Mouse (Mus musculus): ENCODE measurements around the gene Rnaseh1. TPM values are rescaled to one million over a fixed set of nuclear protein-coding genes. Genes with fewer than 3 reads are reported as not detected.

Rnaseh1 gene
- polyA plus RNA-seq (2012; ENCODE audit: low replicate concordance) = 10.8 and 11.8 TPM in 2 replicates

DNA sequence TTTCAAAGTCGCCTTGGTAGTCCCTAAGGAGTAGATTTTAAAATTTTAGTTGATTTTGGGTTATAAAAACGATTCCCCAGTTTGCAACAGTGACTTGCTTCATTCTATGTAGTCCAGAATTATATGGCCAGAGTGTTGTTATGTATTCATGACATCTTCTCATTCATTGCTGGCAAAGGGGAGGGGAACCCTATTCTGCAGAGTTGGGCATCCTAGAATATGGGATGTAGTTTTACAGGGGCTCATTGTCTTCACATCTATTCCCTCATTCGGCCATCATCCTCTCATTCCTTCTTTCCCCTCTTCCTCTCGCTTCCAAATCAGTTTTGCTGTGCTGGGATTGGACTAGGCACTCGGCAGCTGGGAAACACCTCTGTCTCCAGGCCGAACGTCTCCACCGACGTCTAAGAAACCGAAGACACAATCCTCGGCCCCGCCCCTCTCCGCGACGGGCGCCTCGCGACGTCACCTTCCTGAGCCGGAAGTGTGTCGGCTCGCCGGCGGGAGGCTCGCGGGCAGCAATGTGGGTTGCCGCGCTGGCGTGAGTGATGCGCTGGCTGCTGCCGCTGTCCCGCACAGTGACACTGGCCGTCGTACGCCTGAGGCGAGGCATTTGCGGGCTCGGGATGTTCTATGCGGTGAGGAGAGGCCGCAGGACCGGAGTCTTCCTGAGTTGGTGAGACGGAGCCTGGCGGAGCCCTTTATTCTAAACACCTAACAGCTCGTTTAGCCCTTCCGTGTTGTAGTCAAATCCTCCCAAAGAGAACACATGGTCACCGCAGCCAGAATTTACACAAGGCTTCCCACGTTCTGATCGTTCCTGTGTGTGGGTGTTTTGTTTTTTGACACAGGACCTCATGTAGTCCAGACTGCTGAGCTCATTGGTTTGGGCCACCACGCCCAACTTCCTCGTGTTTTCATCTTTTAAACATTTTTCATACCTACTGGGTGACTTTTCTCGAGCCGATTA, at the start of gene Rnaseh1:
Gene Rnaseh1, plus strand, starts transcription at position 462 of the 970 bp plus-strand sequence.

GRCm38 (mm10) chr12:28623195-28623594, 26.2 kb upstream of the Rnaseh1 start, which contains the start of gene Colec11:
Gene Colec11 (minus strand): TSS chr12:28623377.

GRCm38 (mm10) chr12:28635535-28636476, 13.6 kb upstream of the Rnaseh1 start, which contains the start of gene Rps7:
Gene Rps7 (minus strand): TSS chr12:28635953.

GRCm38 (mm10) chr12:28675121-28675924, 25.9 kb downstream of the Rnaseh1 start, which contains the start of gene Adi1:
Gene Adi1 (plus strand): TSS chr12:28675231.

Other genes starting within 250 kb of the Rnaseh1 start
- not detected in 2 replicates for gene Dcdc2c, start 97.2 kb upstream of the Rnaseh1 start, polyA plus RNA-seq (2012; ENCODE audit: low replicate concordance)
- gene Allc, start 67.1 kb upstream of the Rnaseh1 start, polyA plus RNA-seq (2012; ENCODE audit: low replicate concordance) = not detected in 2 replicates
- not detected in 2 replicates for gene Colec11, start 26.2 kb upstream of the Rnaseh1 start, polyA plus RNA-seq (2012; ENCODE audit: low replicate concordance)
- gene Rps7, start 13.6 kb upstream of the Rnaseh1 start, polyA plus RNA-seq (2012; ENCODE audit: low replicate concordance) = 125 and 180 TPM in 2 replicates
- gene Adi1, start 25.6 kb downstream of the Rnaseh1 start, polyA plus RNA-seq (2012; ENCODE audit: low replicate concordance) = 6.2 and 10.5 TPM in 2 replicates
- gene Trappc12, start 100.9 kb downstream of the Rnaseh1 start, polyA plus RNA-seq (2012; ENCODE audit: low replicate concordance) = 3.6 and 11.1 TPM in 2 replicates
- 12.6 and 12.7 TPM in 2 replicates for gene Eipr1, start 102.2 kb downstream of the Rnaseh1 start, polyA plus RNA-seq (2012; ENCODE audit: low replicate concordance)